Mouse (Mus musculus) left cerebral cortex, adult 2 months (tissue): ENCODE data around the gene Oit1. TPM values are rescaled to one million over a fixed set of nuclear protein-coding genes. Genes with fewer than 3 reads are reported as not detected.

Experiments
- DNase-seq, 2 experiments: peaks; one replicate each; pipeline ENCODE4 v3.0.0; 2021 to 2022; ENCODE audit warnings: low spot score in 2 of 2, mixed read lengths in 1 of 2; ENCODE audit errors: extremely low spot score in 1 of 2
- H3K27ac ChIP-seq: fragments of 200-600 bp; 2 replicates; pipeline ENCODE4 v1.8.1; 2022
- H3K4me3 ChIP-seq: fragments of 200-600 bp; 2 replicates; pipeline ENCODE4 v1.8.1; 2022
- CTCF ChIP-seq: fragments of 200-600 bp; IDR thresholded peaks from 2 replicates; pipeline ENCODE4 v1.8.1; 2022; ENCODE audit warnings: antibody characterized with exemption, mild to moderate bottlenecking, moderate library complexity
- intact Hi-C: fragments of 180-260 bp; cut with DNase I; formaldehyde crosslinking; loops from one replicate; pipeline ENCODE4 v1.15.1; 2025
- long read RNA-seq, 2 experiments: library from polyadenylated mRNA; stranded (forward); transcript quantifications; one replicate each; pipeline ENCODE4 v2.0.0; 2021; ENCODE audit warnings: borderline mapping rate in 2 of 2
- total RNA-seq, 2 experiments: library from RNA; stranded (reverse); gene quantifications; 2 replicates each; pipeline ENCODE4 v1.2.3; 2021

Oit1 gene
- not detected for total RNA-seq
- long read RNA-seq, experiment 1: 0 reads
- long read RNA-seq, experiment 2: 0 reads

- H3K4me3 ChIP-seq: no peak within 1 kb of the TSS
- no peak for DNase-seq
- H3K27ac ChIP-seq: no peak within 1 kb of the TSS
- intact Hi-C loops: no loop called here
- TF ChIP-seq CTCF: no peak
These were observed at the start of gene Oit1 for GRCm38 (mm10) chr14:8378685-8379313. Gene Oit1, minus strand, starts transcription at chr14:8378754.

GRCm38 (mm10) chr14:8422833-8423232 is 44.3 kb upstream of the Oit1 start:
- Histone ChIP-seq H3K4me3 (no peak overlapping the region), H3K27ac (no peak overlapping the region)
- no peak for TF ChIP-seq CTCF
- intact Hi-C loops: no loop called here
- no peak for DNase-seq

- Histone ChIP-seq H3K27ac (no peak overlapping the region), H3K4me3 (no peak overlapping the region)
- DNase-seq: no peak
- intact Hi-C loops: no loop called here
- TF ChIP-seq CTCF: no peak
These were observed 42.7 kb upstream of the Oit1 start for GRCm38 (mm10) chr14:8421199-8421787.

GRCm38 (mm10) chr14:8418610-8419009 is 40.1 kb upstream of the Oit1 start:
- DNase-seq: no peak
- TF ChIP-seq CTCF: no peak
- Histone ChIP-seq H3K4me3 (no peak overlapping the region), H3K27ac (no peak overlapping the region)
- intact Hi-C loops: no loop called here

GRCm38 (mm10) chr14:8405946-8406345 is 27.4 kb upstream of the Oit1 start:
- intact Hi-C loops: no loop called here
- no peak for DNase-seq
- TF ChIP-seq CTCF: no peak
- no peak overlapping the region for H3K27ac ChIP-seq
- H3K4me3 ChIP-seq: no peak overlapping the region

GRCm38 (mm10) chr14:8403310-8403709 is 24.8 kb upstream of the Oit1 start:
- no peak for TF ChIP-seq CTCF

GRCm38 (mm10) chr14:8398507-8398906 is 20.0 kb upstream of the Oit1 start:
- no peak for DNase-seq
- no peak for TF ChIP-seq CTCF
- Histone ChIP-seq H3K27ac (no peak overlapping the region), H3K4me3 (no peak overlapping the region)
- intact Hi-C loops: no loop called here

More at GRCm38 (mm10) chr14:8403310-8403709, 24.8 kb upstream of the Oit1 start:
- no peak for DNase-seq
- Histone ChIP-seq H3K4me3 (no peak overlapping the region), H3K27ac (no peak overlapping the region)
- intact Hi-C loops: no loop called here

- H3K4me3 ChIP-seq: no peak overlapping the region
- intact Hi-C loops: no loop called here
- DNase-seq: no peak
- no peak for TF ChIP-seq CTCF
- no peak overlapping the region for H3K27ac ChIP-seq
These were observed 17.2 kb upstream of the Oit1 start for GRCm38 (mm10) chr14:8395690-8396287.

- intact Hi-C loops: no loop called here
- TF ChIP-seq CTCF: no peak
- Histone ChIP-seq H3K27ac (no peak overlapping the region), H3K4me3 (no peak overlapping the region)
- no peak for DNase-seq
These were observed 13.7 kb upstream of the Oit1 start for GRCm38 (mm10) chr14:8392181-8392825.

- Histone ChIP-seq H3K4me3 (no peak overlapping the region), H3K27ac (no peak overlapping the region)
- intact Hi-C loops: no loop called here
- DNase-seq: no peak
- TF ChIP-seq CTCF: no peak
These were observed 9.2 kb downstream of the Oit1 start for GRCm38 (mm10) chr14:8369394-8369793.

- no peak for DNase-seq
- intact Hi-C loops: no loop called here
- no peak overlapping the region for H3K27ac ChIP-seq
- TF ChIP-seq CTCF: no peak
- no peak overlapping the region for H3K4me3 ChIP-seq
These were observed 9.7 kb downstream of the Oit1 start for GRCm38 (mm10) chr14:8368900-8369299.

- DNase-seq: no peak
- Histone ChIP-seq H3K27ac (no peak overlapping the region), H3K4me3 (no peak overlapping the region)
- no peak for TF ChIP-seq CTCF
- intact Hi-C loops: no loop called here
These were observed 10.6 kb downstream of the Oit1 start for GRCm38 (mm10) chr14:8367727-8368520.
